Mouse (Mus musculus) CH12.LX (cell line): ENCODE measurements at regions not wholly inside any gene's neighbourhood (a gene's known extent, or its start where the extent isn't known, plus 50 kb on each side); places are given as distances from the start of the nearest gene placed in this dataset.

Source experiments
- DNase-seq: peaks from one replicate; pipeline ENCODE4 v3.0.0-alpha.2; 2013; ENCODE audit errors: extremely low read depth
- H3K27ac ChIP-seq: 2 replicates; pipeline ENCODE4 v1.5.1; 2012; ENCODE audit warnings: low read depth, mild to moderate bottlenecking, control low read depth, moderate library complexity; ENCODE audit not compliant: insufficient read depth
- H3K27me3 ChIP-seq: replicated peaks from 2 replicates; pipeline ENCODE3; 2012; ENCODE audit warnings: inconsistent platforms
- H3K36me3 ChIP-seq, 2 experiments: replicated peaks in 1 of 2; 2 replicates each; pipeline versions ENCODE3 to v1.6.1; 2012; ENCODE audit warnings: inconsistent platforms in 1 of 2, low read length in 1 of 2, mild to moderate bottlenecking in 1 of 2, mixed read lengths in 1 of 2, moderate library complexity in 1 of 2; ENCODE audit not compliant: control insufficient read depth in 1 of 2, insufficient read depth in 1 of 2
- H3K4me1 ChIP-seq, 2 experiments: 2 replicates each; pipeline ENCODE4 v1.6.1; 2012; ENCODE audit warnings: inconsistent platforms in 1 of 2, moderate library complexity in 1 of 2; ENCODE audit not compliant: insufficient read depth in 2 of 2, control insufficient read depth in 1 of 2
- H3K4me2 ChIP-seq: 2 replicates; pipeline ENCODE4 v1.6.1; 2012; ENCODE audit warnings: low read depth, mild to moderate bottlenecking, control low read depth; ENCODE audit not compliant: poor library complexity, insufficient read depth, severe bottlenecking
- H3K4me3 ChIP-seq, 3 experiments: fragments of 150-350 bp in 1 of 3; sonication (generic) in 1 of 3; replicated peaks in 1 of 3; 2 replicates each; pipeline versions ENCODE3 to v1.5.1; 2011 to 2012; ENCODE audit warnings: low read depth in 2 of 3, low read length in 2 of 3, mild to moderate bottlenecking in 2 of 3, moderate library complexity in 2 of 3, control low read depth in 1 of 3, improper control_type of control experiment in 1 of 3, inconsistent platforms in 1 of 3, mixed read lengths in 1 of 3; ENCODE audit not compliant: poor library complexity in 1 of 3
- H3K79me2 ChIP-seq: replicated peaks from 2 replicates; pipeline ENCODE4 v1.6.1; 2012; ENCODE audit warnings: mild to moderate bottlenecking, moderate library complexity; ENCODE audit not compliant: control insufficient read depth, poor library complexity, insufficient read depth, severe bottlenecking; ENCODE audit errors: extremely low read depth
- H3K9ac ChIP-seq: 2 replicates; pipeline ENCODE4 v1.6.1; 2012; ENCODE audit warnings: low read depth, mild to moderate bottlenecking, control low read depth, moderate library complexity; ENCODE audit not compliant: insufficient read depth
- H3K9me3 ChIP-seq: replicated peaks from 2 replicates; pipeline ENCODE3; 2012; ENCODE audit warnings: low read length, inconsistent platforms, mixed read lengths
- BHLHE40 ChIP-seq: IDR thresholded peaks from 2 replicates; pipeline ENCODE4 v1.6.1; 2011; ENCODE audit warnings: mild to moderate bottlenecking, low read depth, low read length, improper control_type of control experiment
- CHD1 ChIP-seq: IDR thresholded peaks from 2 replicates; pipeline ENCODE4 v1.6.1; 2012; ENCODE audit warnings: low read depth, low read length, improper control_type of control experiment, inconsistent platforms
- CTCF ChIP-seq, 2 experiments: IDR thresholded peaks in 1 of 2; conservative IDR thresholded peaks in 1 of 2; 2 replicates each; pipeline ENCODE4 v1.5.1; 2011 to 2012; ENCODE audit warnings: low read depth in 2 of 2, low read length in 2 of 2, improper control_type of control experiment in 1 of 2, inconsistent platforms in 1 of 2, mild to moderate bottlenecking in 1 of 2, moderate library complexity in 1 of 2
- IRF4 ChIP-seq: IDR thresholded peaks from 2 replicates; pipeline ENCODE4 v1.6.1; 2014; ENCODE audit warnings: low read depth, mild to moderate bottlenecking, inconsistent platforms, low read length, improper control_type of control experiment
- MAZ ChIP-seq: IDR thresholded peaks from 2 replicates; pipeline ENCODE4 v1.6.1; 2012; ENCODE audit warnings: low read depth, mild to moderate bottlenecking, inconsistent platforms, low read length, improper control_type of control experiment, moderate library complexity
- MYC ChIP-seq: IDR thresholded peaks from 2 replicates; pipeline ENCODE4 v1.6.1; 2011; ENCODE audit warnings: low read depth, mild to moderate bottlenecking, improper control_type of control experiment, low read length
- NELFE ChIP-seq: IDR thresholded peaks from 2 replicates; pipeline ENCODE4 v1.6.1; 2011; ENCODE audit warnings: low read depth, low read length, improper control_type of control experiment
- PAX5 ChIP-seq: IDR thresholded peaks from 2 replicates; pipeline ENCODE4 v1.6.1; 2012; ENCODE audit warnings: low read length, inconsistent platforms, mixed read lengths
- RAD21 ChIP-seq: IDR thresholded peaks from 2 replicates; pipeline ENCODE4 v1.6.1; 2011; ENCODE audit warnings: low read depth, mild to moderate bottlenecking, low read length, improper control_type of control experiment, moderate library complexity
- SMC3 ChIP-seq: IDR thresholded peaks from 2 replicates; pipeline ENCODE4 v1.6.1; 2011; ENCODE audit warnings: low read depth, low read length, improper control_type of control experiment
- TCF12 ChIP-seq: IDR thresholded peaks from 2 replicates; pipeline ENCODE4 v1.6.1; 2014; ENCODE audit warnings: low read depth, mild to moderate bottlenecking, inconsistent platforms, low read length, improper control_type of control experiment
- USF1 ChIP-seq: IDR thresholded peaks from 2 replicates; pipeline ENCODE4 v1.6.1; 2014; ENCODE audit warnings: low read depth, mild to moderate bottlenecking, inconsistent platforms, low read length, improper control_type of control experiment
- ZC3H11A ChIP-seq: IDR thresholded peaks from 2 replicates; pipeline ENCODE4 v1.6.1; 2012; ENCODE audit warnings: low read depth, mild to moderate bottlenecking, inconsistent platforms, low read length, improper control_type of control experiment
- ZMIZ1 ChIP-seq: IDR thresholded peaks from 2 replicates; pipeline ENCODE4 v1.6.1; 2012; ENCODE audit warnings: low read depth, mild to moderate bottlenecking, inconsistent platforms, low read length, improper control_type of control experiment
- ZNF384 ChIP-seq: IDR thresholded peaks from 2 replicates; pipeline ENCODE4 v1.6.1; 2012; ENCODE audit warnings: low read depth, low read length, improper control_type of control experiment, inconsistent platforms
- dilution Hi-C: fragments of 300-500 bp; cut with MboI; formaldehyde crosslinking; loops from 2 replicates; pipeline ENCODE4 v1.14.3; 2020; ENCODE audit warnings: low sequenced_read_pairs; ENCODE audit not compliant: extremely low pct_unique_long_range_greater_than_20kb, extremely low pct_ligation_motif_present
- in situ Hi-C: fragments of 300-500 bp; cut with MboI; formaldehyde crosslinking; loops from 3 replicates; pipeline ENCODE4 v1.14.3; 2019; ENCODE audit warnings: low sequenced_read_pairs, low pct_ligation_motif_present, low pct_unique_long_range_greater_than_20kb, mixed read lengths

GRCm38 (mm10) chr4:53931499-53931898, 105.7 kb downstream of the Tmem38b start:
- no peak overlapping the region for H3K9ac ChIP-seq
- H3K36me3 ChIP-seq, result no peaks in the 10 kb centered on the region
- H3K27me3 ChIP-seq, result no peaks in the 10 kb centered on the region
- no peaks in the 10 kb centered on the region for H3K79me2 ChIP-seq
- H3K4me1 ChIP-seq, result peaks cover 0 to 12% of the 10 kb centered on the region in 2 experiments; a peak in 2 of 4 replicates
- peak; percentile 54 for DNase-seq
- no peak overlapping the region for H3K4me3 ChIP-seq
- no peak overlapping the region for H3K27ac ChIP-seq
- in situ Hi-C loops (no loop called here), dilution Hi-C loops (no loop called here)
- H3K9me3 ChIP-seq, result no peaks in the 10 kb centered on the region
- peak overlapping the region; percentile 30 for H3K4me2 ChIP-seq
- TF ChIP-seq MYC (no peak), ZMIZ1 (no peak), ZC3H11A (0 out of 2 replicates have a peak, but pooled peaks have one; percentile 9), USF1 (no peak), ZNF384 (no peak), TCF12 (no peak), SMC3 (peak; percentile 88), CTCF (conservative IDR thresholded peaks at IDR 0.05 in 1 of 2, IDR thresholded peaks at IDR 0.05 in 1 of 2; ENCODE audit: low read depth in 2 of 2, low read length in 2 of 2) (peak; percentile 51 to 85), PAX5 (no peak), RAD21 (peak; percentile 90), IRF4 (no peak), NELFE (no peak), MAZ (no peak)

GRCm38 (mm10) chr4:53935306-53935705, 109.5 kb downstream of the Tmem38b start:
- TF ChIP-seq BHLHE40 (no peak), USF1 (no peak)
- TF ChIP-seq, all 38 proteins: peak for 0
- H3K36me3 ChIP-seq, result no peaks in the 10 kb centered on the region
- H3K27me3 ChIP-seq, result no peaks in the 10 kb centered on the region
- no peak overlapping the region for H3K9ac ChIP-seq
- H3K9me3 ChIP-seq, result no peaks in the 10 kb centered on the region
- no peak overlapping the region for H3K27ac ChIP-seq
- peaks cover 0 to 4% of the 10 kb centered on the region in 2 experiments; a peak in 2 of 4 replicates for H3K4me1 ChIP-seq
- H3K4me2 ChIP-seq, result no peak overlapping the region
- H3K4me3 ChIP-seq, result no peak overlapping the region
- in situ Hi-C loops, result no loop called here
- dilution Hi-C loops, result no loop called here
- no peaks in the 10 kb centered on the region for H3K79me2 ChIP-seq
- no peak for DNase-seq

GRCm38 (mm10) chr4:53948736-53949135, 122.9 kb downstream of the Tmem38b start:
- Histone ChIP-seq H3K4me1 (peaks cover 4 to 11% of the 10 kb centered on the region in 2 experiments; a peak in 3 of 4 replicates), H3K79me2 (no peaks in the 10 kb centered on the region), H3K9me3 (no peaks in the 10 kb centered on the region), H3K4me2 (peak overlapping the region; percentile 50; the same call in 1 of the 2 replicates), H3K4me3 (no peak overlapping the region), H3K36me3 (no peaks in the 10 kb centered on the region), H3K27me3 (no peaks in the 10 kb centered on the region), H3K9ac (no peak overlapping the region; the same call in 1 of the 2 replicates), H3K27ac (no peak overlapping the region)
- TF ChIP-seq BHLHE40 (peak; percentile 14; the same call in 1 of the 2 replicates), CHD1 (no peak)
- peak; percentile 27 for DNase-seq
- in situ Hi-C loops (no loop called here), dilution Hi-C loops (no loop called here)
